Mouse (Mus musculus) bone marrow, adult 2 months (tissue): ENCODE measurements at regions not wholly inside any gene's neighbourhood (a gene's known extent, or its start where the extent isn't known, plus 50 kb on each side); places are given as distances from the start of the nearest gene placed in this dataset.

Source experiments
- CTCF ChIP-seq: fragments of 200-500 bp; IDR thresholded peaks from 2 replicates; pipeline ENCODE4 v1.5.1; 2011; ENCODE audit warnings: low read length, control low read depth; ENCODE audit not compliant: control insufficient read depth, insufficient read depth
- POLR2A ChIP-seq: fragments of 200-500 bp; IDR thresholded peaks from 2 replicates; pipeline ENCODE4 v1.6.1; 2011; ENCODE audit warnings: low read depth, mild to moderate bottlenecking, control low read depth, low read length, borderline replicate concordance; ENCODE audit not compliant: control insufficient read depth

GRCm38 (mm10) chr10:37337172-37337620, 198.5 kb upstream of the Marcks start:
- TF ChIP-seq CTCF = no peak
- TF ChIP-seq POLR2A = no peak
